In the genomic region with DNA sequence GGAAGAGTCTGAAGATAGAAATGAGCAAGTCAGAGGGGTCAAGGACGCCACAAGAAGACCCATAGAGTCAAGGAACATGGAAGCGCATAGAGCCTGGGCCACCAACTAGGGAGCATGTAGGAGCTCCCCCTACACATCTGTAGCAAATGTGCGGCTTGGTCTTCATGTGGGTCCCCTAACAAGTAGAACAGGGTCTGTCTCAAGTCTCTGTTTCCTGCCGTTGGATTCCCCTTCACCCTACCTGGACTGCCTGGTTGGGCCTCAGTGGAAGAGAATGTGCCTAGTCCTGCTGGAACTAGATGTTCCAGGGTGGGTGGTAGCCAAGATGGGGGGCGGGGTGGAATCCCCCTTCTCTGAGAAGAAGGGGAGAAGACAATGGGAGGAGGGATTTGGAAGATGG, we compare ENCODE assay signal across 31 mouse cellular contexts. TPM values are rescaled to one million over a fixed set of nuclear protein-coding genes. Genes with fewer than 3 reads are reported as not detected.
"Had no signal": no experiment of that assay in that cellular context is flagged by ENCODE, and none has a peak within 500 bp of the region (broad histone marks: within the 10 kb centered on the region; RNA-seq: fewer than 3 reads in every experiment).

No protein-coding gene starts in this region.

RNA-seq across cellular contexts. Expression of a gene that starts 51.6 kb away (rescaled TPM):
- polyA plus RNA-seq: limb, embryonic 10.5 days; limb, embryonic 11.5 days; limb, embryonic 12.5 days; limb, embryonic 13.5 days; limb, embryonic 14.5 days; limb, embryonic 15.5 days; liver, adult 2 months; liver, embryonic 11.5 days; liver, embryonic 12.5 days; liver, embryonic 13.5 days; liver, embryonic 14.5 days; liver, embryonic 15.5 days; liver, embryonic 16.5 days; liver, postnatal 0 days; lung, adult 2 months; lung, embryonic 14.5 days; lung, embryonic 15.5 days; lung, embryonic 16.5 days; lung, postnatal 0 days; macrophage; midbrain, embryonic 10.5 days; midbrain, embryonic 11.5 days; midbrain, embryonic 12.5 days; midbrain, embryonic 13.5 days; midbrain, embryonic 14.5 days; midbrain, embryonic 15.5 days; midbrain, embryonic 16.5 days; midbrain, postnatal 0 days; myocyte; neural tube, embryonic 11.5 days; neural tube, embryonic 12.5 days had no signal

RNA-seq across cellular contexts. Expression of a gene that starts 55.1 kb away (rescaled TPM):
- polyA plus RNA-seq: limb, embryonic 10.5 days; limb, embryonic 11.5 days; limb, embryonic 12.5 days; limb, embryonic 13.5 days; limb, embryonic 14.5 days; limb, embryonic 15.5 days; liver, embryonic 11.5 days; liver, embryonic 12.5 days; liver, embryonic 13.5 days; liver, embryonic 14.5 days; liver, embryonic 16.5 days; lung, embryonic 14.5 days; macrophage; midbrain, embryonic 10.5 days; midbrain, embryonic 11.5 days; midbrain, embryonic 12.5 days; midbrain, embryonic 13.5 days; midbrain, embryonic 14.5 days; midbrain, embryonic 15.5 days; myocyte; neural tube, embryonic 11.5 days; neural tube, embryonic 12.5 days had no signal
